Mouse (Mus musculus) midbrain, embryonic 14.5 days (tissue): ENCODE measurements at regions not wholly inside any gene's neighbourhood (a gene's known extent, or its start where the extent isn't known, plus 50 kb on each side); places are given as distances from the start of the nearest gene placed in this dataset.
A peak's percentile ranks its signal among the peaks of the same experiment; 100 is the strongest.
"Not testable (repeated sequence)": the region's sequence is repeated elsewhere in the genome, so short reads cannot be mapped to it uniquely, and the experiment has no call there.

Experiments
- ATAC-seq: fragments of 200-750 bp; cut with Nextera tagmentation; 2 replicates; pipeline ENCODE4 v1.8.0; 2017; ENCODE audit warnings: moderate number of reproducible peaks, moderate library complexity; ENCODE audit not compliant: low FRiP score, low TSS enrichment
- DNase-seq: peaks from one replicate; pipeline ENCODE4 v3.0.0-alpha.2; 2015
- H3K27ac ChIP-seq: fragments of 300-500 bp; sonication (generic); replicated peaks from 2 replicates; pipeline ENCODE4 v1.5.1; 2014; ENCODE audit warnings: mild to moderate bottlenecking, low read depth, low read length, moderate library complexity
- H3K27me3 ChIP-seq: fragments of 300-500 bp; sonication (generic); 2 replicates; pipeline ENCODE4 v1.6.1; 2014; ENCODE audit warnings: low read length, control low read depth, mixed read lengths; ENCODE audit not compliant: control insufficient read depth, insufficient read depth
- H3K36me3 ChIP-seq: fragments of 300-500 bp; sonication (generic); 2 replicates; pipeline ENCODE4 v1.6.1; 2014; ENCODE audit warnings: low read length, control low read depth; ENCODE audit not compliant: control insufficient read depth, insufficient read depth
- H3K4me1 ChIP-seq: fragments of 300-500 bp; sonication (generic); 2 replicates; pipeline ENCODE4 v1.6.1; 2014; ENCODE audit warnings: mild to moderate bottlenecking, antibody characterized with exemption, low read length, control low read depth; ENCODE audit not compliant: control insufficient read depth, insufficient read depth
- H3K4me2 ChIP-seq: fragments of 300-500 bp; sonication (generic); 2 replicates; pipeline ENCODE4 v1.6.1; 2014; ENCODE audit warnings: mild to moderate bottlenecking, low read length, moderate library complexity
- H3K4me3 ChIP-seq: fragments of 300-500 bp; sonication (generic); replicated peaks from 2 replicates; pipeline ENCODE4 v1.5.1; 2014; ENCODE audit warnings: low read depth, low read length
- H3K9ac ChIP-seq: fragments of 300-500 bp; sonication (generic); replicated peaks from 2 replicates; pipeline ENCODE4 v1.6.1; 2014; ENCODE audit warnings: mild to moderate bottlenecking, low read length, moderate library complexity
- H3K9me3 ChIP-seq: fragments of 300-500 bp; sonication (generic); 2 replicates; pipeline ENCODE4 v1.6.1; 2016; ENCODE audit warnings: low read length, control low read depth, mixed read lengths; ENCODE audit not compliant: control insufficient read depth
- WGBS: fragments of 180-500 bp; shearing (Covaris S2); extraction: QIAGEN DNeasy Blood & Tissue Kit; methylation state at CpG from one replicate; pipeline ENCODE4 v1.1.7; 2014; 5-methylcytosine and 5-hydroxymethylcytosine counted together

GRCm38 (mm10) chr14:37440874-37441273 is 305.8 kb upstream of the Ghitm start:
- Histone ChIP-seq H3K4me1 (no peaks in the 10 kb centered on the region), H3K27me3 (no peaks in the 10 kb centered on the region), H3K4me3 (no peak overlapping the region), H3K27ac (no peak overlapping the region), H3K4me2 (no peak overlapping the region), H3K9me3 (no peaks in the 10 kb centered on the region), H3K36me3 (no peaks in the 10 kb centered on the region), H3K9ac (no peak overlapping the region)
- ATAC-seq = no peak
- 86% methylated on average over 2 of the region's 2 CpGs for WGBS
- no peak for DNase-seq

GRCm38 (mm10) chr14:37430656-37431055 is 295.6 kb upstream of the Ghitm start:
- Histone ChIP-seq H3K9me3 (no peaks in the 10 kb centered on the region), H3K4me3 (no peak overlapping the region), H3K27me3 (no peaks in the 10 kb centered on the region), H3K36me3 (no peaks in the 10 kb centered on the region), H3K4me2 (no peak overlapping the region), H3K9ac (no peak overlapping the region), H3K27ac (no peak overlapping the region), H3K4me1 (no peaks in the 10 kb centered on the region)
- ATAC-seq (no peak), DNase-seq (peak; percentile 37)
- WGBS = 71% methylated on average over 1 of the region's 1 CpGs

DNA sequence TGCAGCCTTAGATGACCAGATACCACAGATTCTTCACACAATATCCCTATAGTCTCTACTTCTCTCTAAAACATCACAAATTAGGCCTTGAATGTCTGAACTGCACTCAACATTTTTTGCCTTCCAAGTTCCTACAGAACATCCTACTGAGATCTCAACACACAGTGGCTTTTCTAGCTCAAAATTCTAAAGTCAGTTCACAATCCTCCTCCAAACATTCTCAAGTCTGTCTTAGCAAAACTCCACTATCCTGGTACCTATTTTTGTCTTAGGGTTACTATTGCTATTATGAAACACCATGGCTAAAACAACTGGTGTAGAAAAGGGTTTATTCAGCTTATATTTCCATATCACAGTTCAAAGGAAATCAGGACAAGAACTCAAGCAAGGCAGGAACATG is 290.4 kb upstream of the Ghitm start:
- Histone ChIP-seq H3K9me3 (no peaks in the 10 kb centered on the region), H3K4me3 (no peak overlapping the region), H3K4me1 (no peaks in the 10 kb centered on the region), H3K36me3 (no peaks in the 10 kb centered on the region), H3K4me2 (no peak overlapping the region), H3K27ac (no peak overlapping the region), H3K9ac (no peak overlapping the region), H3K27me3 (no peaks in the 10 kb centered on the region)
- ATAC-seq = no peak
- DNase-seq = no peak

GRCm38 (mm10) chr14:37421566-37421965 is 286.5 kb upstream of the Ghitm start:
- no peaks in the 10 kb centered on the region for H3K27me3 ChIP-seq
- DNase-seq (no peak), ATAC-seq (no peak)
- no peaks in the 10 kb centered on the region for H3K9me3 ChIP-seq
- no peaks in the 10 kb centered on the region for H3K36me3 ChIP-seq
- no peaks in the 10 kb centered on the region for H3K4me1 ChIP-seq
- no peak overlapping the region for H3K4me3 ChIP-seq
- H3K9ac ChIP-seq = no peak overlapping the region
- H3K4me2 ChIP-seq = no peak overlapping the region
- WGBS = 71% methylated on average over 2 of the region's 2 CpGs
- H3K27ac ChIP-seq = no peak overlapping the region

GRCm38 (mm10) chr14:37412583-37412982 is 277.5 kb upstream of the Ghitm start:
- not testable (repeated sequence) for H3K4me3 ChIP-seq, H3K9ac ChIP-seq, H3K27ac ChIP-seq, H3K36me3 ChIP-seq, DNase-seq, H3K4me1 ChIP-seq, H3K9me3 ChIP-seq, ATAC-seq, H3K4me2 ChIP-seq, H3K27me3 ChIP-seq
- 46% methylated on average over 1 of the region's 1 CpGs for WGBS

- no peak for DNase-seq
- no peak overlapping the region for H3K4me3 ChIP-seq
- no peak overlapping the region for H3K4me2 ChIP-seq
- H3K27me3 ChIP-seq = no peaks in the 10 kb centered on the region
- no peak overlapping the region for H3K27ac ChIP-seq
- H3K36me3 ChIP-seq = no peaks in the 10 kb centered on the region
- no peaks in the 10 kb centered on the region for H3K9me3 ChIP-seq
- no peak for ATAC-seq
- H3K4me1 ChIP-seq = no peaks in the 10 kb centered on the region
- WGBS = 93% methylated on average over 1 of the region's 1 CpGs
- no peak overlapping the region for H3K9ac ChIP-seq
Measured at GRCm38 (mm10) chr14:37371972-37372371, 236.9 kb upstream of the Ghitm start.

DNA sequence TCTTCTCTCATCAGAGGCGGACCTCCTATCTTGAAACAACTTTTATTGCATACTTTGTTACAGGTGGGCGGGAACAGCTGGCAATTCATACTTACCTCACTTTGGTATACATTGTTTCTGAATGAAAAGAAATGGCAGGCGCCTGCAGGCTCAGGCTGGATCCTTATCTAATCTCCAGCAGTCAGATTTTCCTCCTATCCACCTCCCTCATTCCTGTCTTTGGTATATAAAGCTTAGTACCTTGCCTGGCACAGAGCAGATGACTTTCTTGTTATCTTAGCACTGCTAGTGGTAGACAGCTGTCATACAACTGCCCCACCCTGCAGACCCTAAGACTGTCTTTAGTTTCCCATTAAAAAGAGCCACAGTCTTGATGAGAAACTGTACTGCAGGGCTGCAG is 226.8 kb upstream of the Ghitm start:
- no peak overlapping the region for H3K27ac ChIP-seq
- H3K36me3 ChIP-seq = no peaks in the 10 kb centered on the region
- no peaks in the 10 kb centered on the region for H3K9me3 ChIP-seq
- H3K4me2 ChIP-seq = no peak overlapping the region
- DNase-seq = no peak
- no peaks in the 10 kb centered on the region for H3K27me3 ChIP-seq
- ATAC-seq = no peak
- 81% methylated on average over 3 of the region's 3 CpGs for WGBS
- no peak overlapping the region for H3K9ac ChIP-seq
- H3K4me1 ChIP-seq = no peaks in the 10 kb centered on the region
- no peak overlapping the region for H3K4me3 ChIP-seq

GRCm38 (mm10) chr14:37355968-37356704 is 221.1 kb upstream of the Ghitm start:
- DNase-seq (peak; percentile 84), ATAC-seq (peak; percentile 88)
- Histone ChIP-seq H3K27ac (no peak overlapping the region), H3K4me2 (peak overlapping the region; percentile 33; the same call in 1 of the 2 replicates), H3K9me3 (no peaks in the 10 kb centered on the region), H3K27me3 (no peaks in the 10 kb centered on the region), H3K4me1 (no peaks in the 10 kb centered on the region), H3K9ac (no peak overlapping the region), H3K36me3 (no peaks in the 10 kb centered on the region), H3K4me3 (no peak overlapping the region)
- WGBS = 23% methylated on average over 9 of the region's 9 CpGs

DNA sequence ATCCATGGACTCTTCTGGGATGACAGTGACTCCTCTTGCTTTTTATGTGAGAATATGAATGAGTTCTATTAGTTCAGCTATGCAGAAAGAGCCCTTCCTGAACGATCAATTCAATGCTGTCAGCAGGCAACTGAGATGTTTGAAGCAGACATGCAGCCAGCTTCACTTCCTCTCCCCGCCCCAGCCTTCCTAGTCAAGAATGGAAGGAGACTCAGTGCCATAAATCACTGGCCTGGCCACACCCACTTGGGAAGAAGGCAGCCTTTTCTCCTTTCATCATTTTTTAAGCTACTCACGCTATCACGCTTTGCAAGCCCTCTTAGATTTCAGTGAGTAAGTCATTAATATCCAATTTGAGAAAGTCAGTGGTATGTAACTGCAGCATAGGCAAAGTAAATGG is 188.3 kb upstream of the Ghitm start:
- WGBS = 77% methylated on average over 4 of the region's 4 CpGs
- Histone ChIP-seq H3K36me3 (no peaks in the 10 kb centered on the region), H3K4me3 (no peak overlapping the region), H3K27me3 (no peaks in the 10 kb centered on the region), H3K9me3 (no peaks in the 10 kb centered on the region), H3K4me2 (no peak overlapping the region), H3K9ac (no peak overlapping the region), H3K27ac (no peak overlapping the region), H3K4me1 (no peaks in the 10 kb centered on the region)
- ATAC-seq = no peak
- DNase-seq = no peak
